Mouse (Mus musculus) liver, embryonic 16.5 days (tissue): ENCODE measurements around the gene Lhfpl2. TPM values are rescaled to one million over a fixed set of nuclear protein-coding genes. Genes with fewer than 3 reads are reported as not detected.

Experiments
- ATAC-seq: fragments of 200-750 bp; cut with Nextera tagmentation; 2 replicates; pipeline ENCODE4 v1.8.0; 2017; ENCODE audit warnings: low read depth, mild to moderate bottlenecking, moderate number of reproducible peaks, moderate library complexity
- H3K27ac ChIP-seq: fragments of 300-500 bp; sonication (generic); 2 replicates; pipeline ENCODE4 v1.5.1; 2014; ENCODE audit warnings: mild to moderate bottlenecking, low read length
- H3K27me3 ChIP-seq: fragments of 300-500 bp; sonication (generic); 2 replicates; pipeline ENCODE4 v1.6.1; 2014; ENCODE audit warnings: low read depth, low read length, mixed read lengths; ENCODE audit not compliant: control insufficient read depth, insufficient read depth
- H3K36me3 ChIP-seq: fragments of 300-500 bp; sonication (generic); 2 replicates; pipeline ENCODE4 v1.6.1; 2014; ENCODE audit warnings: mild to moderate bottlenecking; ENCODE audit not compliant: control insufficient read depth, insufficient read depth
- H3K4me1 ChIP-seq: fragments of 300-500 bp; sonication (generic); 2 replicates; pipeline ENCODE4 v1.6.1; 2014; ENCODE audit warnings: low read depth, low read length, mixed read lengths; ENCODE audit not compliant: control insufficient read depth
- H3K4me2 ChIP-seq: fragments of 300-500 bp; sonication (generic); 2 replicates; pipeline ENCODE4 v1.6.1; 2014; ENCODE audit warnings: low read depth, low read length, mixed read lengths
- H3K4me3 ChIP-seq: fragments of 300-500 bp; sonication (generic); 2 replicates; pipeline ENCODE4 v1.5.1; 2014; ENCODE audit warnings: low read depth, mild to moderate bottlenecking, low read length
- H3K9ac ChIP-seq: fragments of 300-500 bp; sonication (generic); 2 replicates; pipeline ENCODE4 v1.6.1; 2014; ENCODE audit warnings: low read depth, low read length
- H3K9me3 ChIP-seq: fragments of 300-500 bp; sonication (generic); replicated peaks from 2 replicates; pipeline ENCODE4 v1.6.1; 2016; ENCODE audit warnings: low read length; ENCODE audit not compliant: control insufficient read depth
- WGBS: fragments of 180-500 bp; shearing (Covaris S2); extraction: QIAGEN DNeasy Blood & Tissue Kit; methylation state at CpG from one replicate; pipeline ENCODE4 v1.1.7; 2014; ENCODE audit not compliant: insufficient replicate concordance; 5-methylcytosine and 5-hydroxymethylcytosine counted together
- polyA plus RNA-seq: library from polyadenylated mRNA; unstranded; fragments of >200 nt; fragmentation: Nextera tagmentation; extraction: Ambion mirVana; gene quantifications from 2 replicates; pipeline ENCODE4 v1.2.1, GENCODE M21; 2015

Lhfpl2 gene
- polyA plus RNA-seq, 1 experiment from 2014 or later: 3.9 TPM

DNA sequence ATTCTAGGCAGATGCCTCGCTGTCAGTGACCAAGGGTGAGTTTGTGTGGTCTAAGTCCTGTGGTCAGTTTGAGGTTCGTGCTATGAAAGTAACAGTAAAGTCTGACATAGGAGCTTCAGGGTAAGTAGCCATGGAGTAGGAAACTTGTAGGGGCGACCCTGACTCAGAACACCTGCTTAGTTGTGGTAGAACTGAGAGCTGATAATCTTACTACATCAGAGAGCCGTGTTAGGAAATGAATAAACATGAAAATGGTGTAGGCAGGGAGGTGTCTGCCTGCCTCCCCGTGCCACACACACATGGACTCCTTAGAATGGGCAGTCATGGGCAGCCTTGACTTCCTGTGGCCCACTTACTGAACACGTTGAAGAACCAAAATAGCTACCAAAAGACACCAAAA is 96.1 kb downstream of the Lhfpl2 start:
- H3K4me3 ChIP-seq: no peak overlapping the region
- no peak overlapping the region for H3K27ac ChIP-seq
- H3K27me3 ChIP-seq: no peaks in the 10 kb centered on the region
- H3K36me3 ChIP-seq: no peaks in the 10 kb centered on the region
- H3K9ac ChIP-seq: no peak overlapping the region
- WGBS: 52% methylated on average over 6 of the region's 6 CpGs
- no peaks in the 10 kb centered on the region for H3K4me1 ChIP-seq
- no peak for ATAC-seq
- H3K4me2 ChIP-seq: no peak overlapping the region
- H3K9me3 ChIP-seq: no peaks in the 10 kb centered on the region

GRCm38 (mm10) chr13:94154512-94155296 is 97.1 kb downstream of the Lhfpl2 start:
- no peak for ATAC-seq
- 68% methylated on average over 15 of the region's 15 CpGs for WGBS

DNA sequence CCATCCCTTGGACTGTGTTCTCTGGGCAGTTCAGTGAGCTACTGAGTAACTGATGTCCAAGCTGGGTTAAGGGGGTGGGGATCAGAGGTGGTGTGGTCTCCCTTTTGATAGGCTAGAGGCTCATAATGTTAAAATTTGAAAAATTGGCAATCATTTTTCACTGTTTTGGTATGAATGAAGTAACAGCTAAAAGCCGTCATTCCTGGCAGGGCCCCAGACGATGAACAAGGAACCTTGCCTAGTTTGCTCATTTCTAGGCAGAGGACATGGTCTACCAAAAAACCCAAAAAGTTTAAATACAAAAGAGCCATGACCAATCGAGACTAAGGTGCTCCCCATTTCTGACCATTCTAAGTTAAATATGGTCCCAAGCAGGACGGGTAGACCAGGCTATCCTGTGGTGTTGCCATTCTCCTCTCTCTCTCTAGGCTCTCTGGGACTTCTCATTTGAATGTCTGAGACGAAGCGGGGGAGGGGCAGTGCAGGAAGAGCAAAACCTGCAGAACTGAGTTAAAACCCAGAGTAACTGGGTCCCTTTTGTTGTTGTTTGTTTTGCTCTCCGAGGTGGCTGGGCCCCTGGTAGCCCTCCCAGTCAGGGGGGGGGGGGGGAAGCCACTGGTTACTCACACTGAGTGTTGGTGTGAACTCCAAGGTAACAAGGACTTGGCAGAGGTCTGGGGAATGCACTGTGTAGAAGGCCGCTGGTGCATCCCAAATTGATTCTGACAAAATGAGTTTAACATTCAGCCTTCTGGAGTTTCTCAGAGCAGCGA is 98.2 kb downstream of the Lhfpl2 start:
- H3K27me3 ChIP-seq: no peaks in the 10 kb centered on the region
- H3K9ac ChIP-seq: no peak overlapping the region
- H3K4me3 ChIP-seq: no peak overlapping the region
- H3K4me1 ChIP-seq: peaks cover 4% of the 10 kb centered on the region
- no peaks in the 10 kb centered on the region for H3K9me3 ChIP-seq
- no peak overlapping the region for H3K4me2 ChIP-seq
- no peak for ATAC-seq
- WGBS: 47% methylated on average over 9 of the region's 9 CpGs
- no peak overlapping the region for H3K27ac ChIP-seq
- no peaks in the 10 kb centered on the region for H3K36me3 ChIP-seq

More at GRCm38 (mm10) chr13:94154512-94155296, 97.1 kb downstream of the Lhfpl2 start:
- Histone ChIP-seq H3K4me1 (peaks cover 1% of the 10 kb centered on the region), H3K36me3 (no peaks in the 10 kb centered on the region), H3K9me3 (no peaks in the 10 kb centered on the region), H3K27me3 (no peaks in the 10 kb centered on the region), H3K4me2 (no peak overlapping the region), H3K9ac (no peak overlapping the region), H3K27ac (no peak overlapping the region), H3K4me3 (no peak overlapping the region)

- ATAC-seq: peak; percentile 48
- no peak overlapping the region for H3K27ac ChIP-seq
- WGBS: 31% methylated on average over 6 of the region's 6 CpGs
Observed at GRCm38 (mm10) chr13:94158864-94159477, 101.4 kb downstream of the Lhfpl2 start.

DNA sequence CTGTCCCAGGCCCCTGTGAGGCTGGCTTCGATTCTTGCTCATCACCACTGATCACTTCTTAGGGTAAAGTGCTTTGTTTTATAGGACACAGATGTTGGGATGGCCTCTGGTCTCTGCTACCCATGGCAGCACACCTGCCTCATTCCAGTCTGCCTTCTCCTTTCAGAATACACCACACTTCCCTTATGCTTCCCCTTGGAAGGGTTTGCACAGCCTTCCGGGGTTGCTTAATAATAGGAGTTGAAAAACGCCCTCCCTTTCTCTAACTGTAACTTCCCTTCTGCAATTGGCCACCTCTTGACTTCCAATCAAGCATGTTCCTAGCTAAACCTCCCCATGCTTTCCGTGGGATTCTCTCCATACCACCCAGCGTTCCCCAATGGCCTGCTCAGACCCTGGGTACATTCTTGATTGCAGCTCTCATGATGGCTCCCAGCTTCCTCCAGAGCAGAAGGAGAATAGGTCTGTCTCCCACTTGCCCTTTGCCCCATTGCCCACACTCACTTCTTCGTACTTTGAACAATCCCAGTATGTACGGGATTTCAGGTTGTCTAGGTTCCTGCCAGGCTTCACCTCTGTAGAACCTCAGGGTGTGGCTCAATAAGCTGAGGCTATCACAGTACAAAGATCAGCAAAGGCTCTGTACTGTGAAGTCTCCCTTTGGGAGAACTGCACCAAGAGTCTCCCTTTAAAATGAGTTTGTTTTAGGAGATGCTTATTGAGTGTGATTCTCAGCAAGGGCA is 102.1 kb downstream of the Lhfpl2 start:
- no peaks in the 10 kb centered on the region for H3K27me3 ChIP-seq
- H3K9me3 ChIP-seq: no peaks in the 10 kb centered on the region
- peaks cover 4% of the 10 kb centered on the region for H3K4me1 ChIP-seq
- H3K9ac ChIP-seq: no peak overlapping the region
- WGBS: 48% methylated on average over 7 of the region's 7 CpGs
- ATAC-seq: no peak
- H3K36me3 ChIP-seq: no peaks in the 10 kb centered on the region
- H3K4me3 ChIP-seq: no peak overlapping the region
- no peak overlapping the region for H3K4me2 ChIP-seq
- no peak overlapping the region for H3K27ac ChIP-seq

More at GRCm38 (mm10) chr13:94158864-94159477, 101.4 kb downstream of the Lhfpl2 start:
- Histone ChIP-seq H3K4me2 (no peak overlapping the region), H3K9me3 (no peaks in the 10 kb centered on the region), H3K4me1 (peaks cover 4% of the 10 kb centered on the region), H3K9ac (no peak overlapping the region), H3K36me3 (no peaks in the 10 kb centered on the region), H3K4me3 (no peak overlapping the region), H3K27me3 (no peaks in the 10 kb centered on the region)

- H3K4me2 ChIP-seq: no peak overlapping the region
- no peaks in the 10 kb centered on the region for H3K36me3 ChIP-seq
- 46% methylated on average over 6 of the region's 6 CpGs for WGBS
- peaks cover 4% of the 10 kb centered on the region for H3K4me1 ChIP-seq
- ATAC-seq: no peak; the same call in 1 of the 2 replicates
- H3K27ac ChIP-seq: no peak overlapping the region
- no peaks in the 10 kb centered on the region for H3K9me3 ChIP-seq
- no peaks in the 10 kb centered on the region for H3K27me3 ChIP-seq
- H3K4me3 ChIP-seq: no peak overlapping the region
- H3K9ac ChIP-seq: no peak overlapping the region
Observed at GRCm38 (mm10) chr13:94164501-94164900, 106.9 kb downstream of the Lhfpl2 start.

GRCm38 (mm10) chr13:94168319-94168718 is 110.7 kb downstream of the Lhfpl2 start:
- no peak for ATAC-seq
- 66% methylated on average over 5 of the region's 5 CpGs for WGBS

DNA sequence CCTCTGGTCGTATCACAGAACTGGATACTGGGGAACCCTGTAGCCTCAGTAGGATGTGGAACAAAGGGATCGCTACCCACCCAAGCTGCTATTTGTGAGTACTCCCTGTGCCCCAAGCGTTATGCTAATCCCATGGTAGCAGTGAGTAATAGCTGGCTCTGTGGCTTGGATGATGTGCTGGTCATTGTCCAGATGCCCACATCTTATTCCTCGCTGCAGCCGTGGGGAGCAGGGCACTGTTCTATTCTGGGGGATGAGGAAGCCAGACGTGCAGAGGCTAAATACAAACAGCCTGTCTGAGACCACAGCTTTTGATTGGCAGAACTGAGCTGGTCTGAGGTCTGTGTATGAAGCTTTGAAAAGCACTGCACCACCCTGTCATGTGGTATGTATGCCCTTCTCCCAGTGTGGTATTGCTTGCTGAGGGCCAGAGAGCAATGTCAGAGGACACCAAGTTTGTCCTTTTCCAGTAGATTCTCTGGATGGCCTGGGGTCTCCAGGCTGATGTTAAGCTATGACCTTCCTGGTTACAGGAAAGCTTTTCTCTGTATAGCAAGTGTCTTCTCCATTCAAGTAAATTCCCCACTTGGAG is 111.8 kb downstream of the Lhfpl2 start:
- Histone ChIP-seq H3K4me3 (no peak overlapping the region), H3K9ac (no peak overlapping the region), H3K27me3 (peaks cover 3% of the 10 kb centered on the region; the same call in 1 of the 2 replicates), H3K4me1 (peaks cover 12% of the 10 kb centered on the region), H3K4me2 (no peak overlapping the region), H3K9me3 (no peaks in the 10 kb centered on the region), H3K36me3 (no peaks in the 10 kb centered on the region), H3K27ac (no peak overlapping the region)
- no peak for ATAC-seq
- WGBS: 46% methylated on average over 6 of the region's 6 CpGs

More at GRCm38 (mm10) chr13:94168319-94168718, 110.7 kb downstream of the Lhfpl2 start:
- Histone ChIP-seq H3K4me2 (no peak overlapping the region), H3K9ac (no peak overlapping the region), H3K27ac (no peak overlapping the region), H3K4me3 (no peak overlapping the region), H3K4me1 (peaks cover 2% of the 10 kb centered on the region; the same call in 1 of the 2 replicates), H3K9me3 (no peaks in the 10 kb centered on the region), H3K36me3 (no peaks in the 10 kb centered on the region), H3K27me3 (peaks cover 3% of the 10 kb centered on the region; the same call in 1 of the 2 replicates)
